Mouse (Mus musculus) stomach, postnatal 0 days (tissue): Measurements from ENCODE around the gene Scamp2.
A peak's percentile ranks its signal among the peaks of the same experiment; 100 is the strongest.

ENCODE experiments used
- CTCF ChIP-seq: IDR thresholded peaks from 2 replicates; pipeline ENCODE4 v1.5.1; 2016; ENCODE audit warnings: antibody characterized with exemption, low read depth, mild to moderate bottlenecking, moderate library complexity
- EP300 ChIP-seq: optimal IDR thresholded peaks from 2 replicates; pipeline ENCODE3; 2016; ENCODE audit warnings: antibody characterized with exemption

- TF ChIP-seq CTCF (no peak; the same call in 1 of the 2 replicates), EP300 (peak; percentile 70)
These were observed 39.5 kb upstream of the Scamp2 start, which contains the start of gene Cox5a for GRCm38 (mm10) chr9:57521056-57521911.
